Mouse (Mus musculus) heart, postnatal 10 days (tissue): ENCODE results near the gene Gm21936. TPM values are rescaled to one million over a fixed set of nuclear protein-coding genes. Genes with fewer than 3 reads are reported as not detected.
"Not testable (repeated sequence)": the region's sequence is repeated elsewhere in the genome, so short reads cannot be mapped to it uniquely, and the experiment has no call there.

Source experiments
- DNase-seq, 2 experiments: peaks; one replicate each; pipeline ENCODE4 v3.0.0; 2021
- intact Hi-C: fragments of 180-260 bp; cut with DNase I; formaldehyde crosslinking; loops from one replicate; pipeline ENCODE4 v1.15.1; 2025
- total RNA-seq, 2 experiments: library from RNA; stranded (reverse); gene quantifications; 2 replicates each; pipeline ENCODE4 v1.2.3; 2021

Gm21936 gene
- not detected for total RNA-seq

DNA sequence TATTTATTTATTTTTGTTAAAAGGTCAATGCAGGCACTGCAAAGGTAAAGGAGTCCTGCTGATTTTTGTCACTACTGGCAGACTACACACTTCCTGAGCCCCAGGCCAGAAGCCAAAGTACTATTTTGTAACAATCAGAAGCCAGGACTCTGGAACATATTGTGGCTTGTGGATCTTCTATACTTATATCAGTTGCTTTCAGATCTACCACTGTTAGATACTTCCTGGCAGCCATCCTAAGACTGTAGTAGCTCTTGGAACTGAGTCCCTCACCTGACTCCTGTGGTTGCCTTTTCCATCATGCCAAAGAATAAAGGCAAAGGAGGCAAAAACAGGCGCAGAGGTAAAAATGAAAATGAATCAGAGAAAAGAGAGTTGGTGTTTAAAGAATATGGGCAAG lies at the start of gene Gm21936:
Gene Gm21936, plus strand, starts transcription at position 301 of the 400 bp plus-strand sequence.
- DNase-seq, intact Hi-C loops: not testable (repeated sequence)

DNA sequence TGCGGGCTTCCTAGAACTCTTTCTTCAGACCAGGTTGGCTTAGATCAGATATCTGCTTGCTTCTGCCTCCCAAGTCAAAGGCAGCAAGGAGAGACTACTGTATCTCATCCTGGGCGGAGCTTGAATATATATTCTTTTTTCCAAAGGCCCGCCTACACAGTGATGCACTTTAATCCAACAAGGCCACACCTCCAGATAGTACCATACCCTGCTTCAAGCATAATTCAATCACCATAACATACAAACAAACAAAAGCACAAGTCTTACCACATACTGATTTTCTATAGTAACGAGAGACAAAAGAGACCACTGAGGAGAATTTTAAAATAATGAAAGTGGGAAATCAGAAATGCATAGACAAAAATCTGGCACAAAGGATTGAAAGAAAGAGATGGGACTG lies 19.7 kb upstream of the Gm21936 start, which contains the start of gene Gm21319:
Gene Gm21319, minus strand, starts transcription at position 101 of the 400 bp plus-strand sequence.
- DNase-seq, intact Hi-C loops: not testable (repeated sequence)

DNA sequence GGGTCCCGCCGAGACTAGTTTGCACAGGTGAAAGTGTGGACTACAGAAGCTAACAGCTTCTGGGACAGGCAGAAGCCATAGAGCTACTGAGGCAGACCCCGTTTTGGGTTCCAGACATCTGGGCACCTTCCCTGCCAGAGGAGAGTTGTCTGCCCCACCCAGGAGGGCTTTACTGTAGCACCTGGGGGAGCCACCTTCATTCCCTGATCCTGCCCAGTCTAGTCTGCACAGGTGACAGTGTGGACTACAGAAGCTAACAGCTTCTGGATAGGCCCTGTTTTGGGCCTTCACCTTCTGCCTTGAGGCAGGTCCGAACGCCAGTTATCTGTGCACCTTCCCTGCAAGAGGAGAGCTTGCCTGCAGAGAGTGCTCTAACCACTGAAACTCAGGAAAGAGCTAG lies 2.7 kb downstream of the Gm21936 start:
- DNase-seq, intact Hi-C loops: not testable (repeated sequence)

DNA sequence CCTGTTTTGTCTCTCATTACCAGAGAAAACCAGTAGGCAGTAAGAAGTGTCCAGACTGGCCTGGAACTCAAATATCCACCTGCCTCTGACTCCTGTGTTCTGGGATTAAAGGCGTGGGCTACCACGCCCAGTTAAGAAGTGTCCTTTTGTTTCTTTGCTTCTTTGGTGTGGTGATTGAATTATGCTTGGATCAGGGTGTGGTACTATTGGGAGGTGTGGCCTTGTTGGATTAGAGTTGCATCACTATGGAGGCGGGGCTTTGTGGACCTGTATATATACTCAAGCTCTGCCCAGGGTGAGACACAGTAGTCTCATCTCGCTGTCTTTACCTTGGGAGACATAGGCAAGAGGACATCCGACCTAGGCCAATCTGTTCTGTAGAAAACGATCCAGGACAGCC lies 21.0 kb downstream of the Gm21936 start, which contains the start of gene BB287469:
Gene BB287469, plus strand, starts transcription at position 301 of the 400 bp plus-strand sequence.
- DNase-seq, intact Hi-C loops: not testable (repeated sequence)

DNA sequence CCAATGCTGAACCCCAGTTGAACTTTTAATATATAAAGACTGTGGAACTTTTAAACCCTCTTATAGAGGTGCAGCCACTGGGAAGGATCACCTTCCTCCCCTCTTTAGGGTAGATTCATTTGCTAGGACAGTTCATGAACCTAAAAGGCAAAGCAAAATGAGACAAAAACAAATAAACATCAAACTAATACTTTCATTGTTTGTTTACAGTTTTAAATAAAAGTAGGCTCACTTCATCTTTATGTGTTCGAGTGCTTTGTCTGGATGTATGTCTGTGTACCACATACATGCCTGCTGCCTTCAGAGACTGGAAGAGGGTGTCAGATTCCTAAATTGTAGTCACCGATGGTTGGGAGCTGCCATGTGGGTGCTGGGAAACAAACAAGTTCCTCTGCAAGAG lies 46.9 kb downstream of the Gm21936 start, which contains the start of gene Gm2001:
Gene Gm2001, minus strand, starts transcription at position 101 of the 400 bp plus-strand sequence.
- DNase-seq, intact Hi-C loops: not testable (repeated sequence)

Other genes with a start within 250 kb of the Gm21936 start
- gene Oog1, start 192.8 kb upstream of the Gm21936 start, total RNA-seq = not detected
- not detected for gene Gm4027, start 176.6 kb upstream of the Gm21936 start, total RNA-seq
- not detected for gene Gm16381, start 150.9 kb upstream of the Gm21936 start, total RNA-seq
- not detected for gene Gm21319, start 19.8 kb upstream of the Gm21936 start, total RNA-seq
- not detected for gene BB287469, start 21.1 kb downstream of the Gm21936 start, total RNA-seq
- gene Gm2001, start 46.8 kb downstream of the Gm21936 start, total RNA-seq = not detected
- gene Gm2016, start 78.6 kb downstream of the Gm21936 start, total RNA-seq = not detected
- not detected for gene Gm2022, start 99.9 kb downstream of the Gm21936 start, total RNA-seq
- not detected for gene Gm2035, start 124.3 kb downstream of the Gm21936 start, total RNA-seq
- gene Gm2042, start 158.6 kb downstream of the Gm21936 start, total RNA-seq = not detected
- gene Gm2075, start 216.3 kb downstream of the Gm21936 start, total RNA-seq = not detected
- gene Gm6803, start 223.3 kb downstream of the Gm21936 start, total RNA-seq = not detected
- gene Gm2056, start 231.5 kb downstream of the Gm21936 start, total RNA-seq = not detected